15 mouse cellular contexts compared by ENCODE assay signal in genomic region chr15:84891246-84891645, GRCm38 (mm10). TPM values are rescaled to one million over a fixed set of nuclear protein-coding genes. Genes with fewer than 3 reads are reported as not detected.
DNase-seq lines count a peak whose midpoint lies in the region; ATAC-seq lines count a peak whose summit lies in the region.
"Had no signal": no experiment of that assay in that cellular context is flagged by ENCODE, and none has a peak within 500 bp of the region (broad histone marks: within the 10 kb centered on the region; RNA-seq: fewer than 3 reads in every experiment).

No protein-coding gene starts in this region.

- ATAC-seq in midbrain, embryonic 12.5 days (ENCODE audit: low FRiP score, low read depth) = no peak
- ATAC-seq: CD4-positive, CD25-positive, alpha-beta regulatory T cell, adult 4 months had no signal

- H3K4me1 ChIP-seq in midbrain, embryonic 12.5 days = peaks cover 11% of the 10 kb centered on the region
- peaks cover 24% of the 10 kb centered on the region for H3K4me1 ChIP-seq in midbrain, embryonic 10.5 days
- H3K4me1 ChIP-seq: embryonic facial prominence, embryonic 15.5 days; heart, embryonic 12.5 days; heart, embryonic 15.5 days had no signal

- H3K4me2 ChIP-seq in midbrain, embryonic 12.5 days (replicated peaks) = no peak overlapping the region
- H3K4me2 ChIP-seq: embryonic facial prominence, embryonic 12.5 days; embryonic facial prominence, embryonic 15.5 days; heart, embryonic 12.5 days; heart, embryonic 15.5 days; hindbrain, embryonic 14.5 days had no signal

- H3K9me3 ChIP-seq in midbrain, embryonic 12.5 days = peaks cover 4% of the 10 kb centered on the region; the same call in 1 of the 2 replicates
- peaks cover 8% of the 10 kb centered on the region; the same call in 1 of the 2 replicates for H3K9me3 ChIP-seq in midbrain, embryonic 10.5 days (replicated peaks)
- H3K9me3 ChIP-seq: embryonic facial prominence, embryonic 12.5 days; embryonic facial prominence, embryonic 15.5 days; heart, embryonic 12.5 days; heart, embryonic 15.5 days had no signal

- DNase-seq in midbrain, embryonic 10.5 days (ENCODE audit: low spot score) = no peak
- peak; percentile 64 for DNase-seq in retina, embryonic 14.5 days (ENCODE audit: low spot score)
- DNase-seq in retina, postnatal 7 days (ENCODE audit: low read depth, low spot score) = peak; percentile 20
- DNase-seq in urinary bladder, postnatal 36 days (ENCODE audit: low spot score in 2 of 2) = no peak
- DNase-seq in heart, adult 18-20 months = no peak
- DNase-seq: heart, adult 11 months had no signal

- H3K9ac ChIP-seq in midbrain, embryonic 12.5 days (replicated peaks) = 0 out of 2 replicates have a peak overlapping the region, but pooled peaks have one; percentile 11
- H3K9ac ChIP-seq: embryonic facial prominence, embryonic 12.5 days; embryonic facial prominence, embryonic 15.5 days; forebrain, postnatal 0 days; heart, embryonic 12.5 days; heart, embryonic 15.5 days; hindbrain, embryonic 14.5 days had no signal

- no peaks in the 10 kb centered on the region for H3K36me3 ChIP-seq in midbrain, embryonic 12.5 days
- no peaks in the 10 kb centered on the region for H3K36me3 ChIP-seq in midbrain, embryonic 10.5 days
- H3K36me3 ChIP-seq: embryonic facial prominence, embryonic 12.5 days; embryonic facial prominence, embryonic 15.5 days; heart, embryonic 12.5 days; heart, embryonic 15.5 days had no signal

- no peak overlapping the region for H3K27ac ChIP-seq in midbrain, embryonic 12.5 days (replicated peaks)
- H3K27ac ChIP-seq in midbrain, embryonic 10.5 days (replicated peaks) = no peak overlapping the region
- H3K27ac ChIP-seq: embryonic facial prominence, embryonic 12.5 days; embryonic facial prominence, embryonic 15.5 days; gastrocnemius, adult 2 months; heart, embryonic 15.5 days; hindbrain, embryonic 14.5 days had no signal

- H3K4me3 ChIP-seq in midbrain, embryonic 12.5 days = no peak overlapping the region
- H3K4me3 ChIP-seq in midbrain, embryonic 10.5 days = no peak overlapping the region
- H3K4me3 ChIP-seq: embryonic facial prominence, embryonic 12.5 days; embryonic facial prominence, embryonic 15.5 days; gastrocnemius, adult 2 months; heart, embryonic 12.5 days; heart, embryonic 15.5 days had no signal

- 44% methylated on average over 3 of the region's 3 CpGs for WGBS in midbrain, embryonic 12.5 days
- 49% methylated on average over 3 of the region's 3 CpGs for WGBS in midbrain, embryonic 10.5 days

- 0 out of 2 replicates have a peak, but pooled peaks cover 5% of the 10 kb centered on the region for H3K27me3 ChIP-seq in midbrain, embryonic 12.5 days
- peaks cover 12% of the 10 kb centered on the region; the same call in 1 of the 2 replicates for H3K27me3 ChIP-seq in midbrain, embryonic 10.5 days (ENCODE audit: low read depth, poor library complexity, severe bottlenecking)
- H3K27me3 ChIP-seq: embryonic facial prominence, embryonic 12.5 days; embryonic facial prominence, embryonic 15.5 days; heart, embryonic 12.5 days had no signal

RNA-seq across cellular contexts. Expression of gene Gm29666, which starts 28.6 kb away (rescaled TPM):
- 0.75 and 0.97 TPM in 2 replicates for polyA plus RNA-seq in midbrain, embryonic 12.5 days (2016; fragmentation: Nextera tagmentation; extraction: Ambion mirVana)
- 0.96 and 1.1 TPM in 2 replicates for polyA plus RNA-seq in midbrain, embryonic 10.5 days (2016; fragmentation: Nextera tagmentation; extraction: Ambion mirVana)
- total RNA-seq in heart, adult 18-20 months (2021) = under 1 TPM; 0.08 to 0.10 TPM

RNA-seq across cellular contexts. Expression of gene Nup50, which starts 32.0 kb away (rescaled TPM):
- 62.4 and 65.2 TPM in 2 replicates for polyA plus RNA-seq in midbrain, embryonic 12.5 days (2016; fragmentation: Nextera tagmentation; extraction: Ambion mirVana)
- 70.5 and 70.7 TPM in 2 replicates for polyA plus RNA-seq in midbrain, embryonic 10.5 days (2016; fragmentation: Nextera tagmentation; extraction: Ambion mirVana)
- 10 to 100 TPM; 15.5 to 17.7 TPM for total RNA-seq in heart, adult 18-20 months (2021)

RNA-seq across cellular contexts. Expression of gene Phf21b, which starts 35.4 kb away (rescaled TPM):
- polyA plus RNA-seq in midbrain, embryonic 12.5 days (2016; fragmentation: Nextera tagmentation; extraction: Ambion mirVana) = 21.6 and 22.3 TPM in 2 replicates
- polyA plus RNA-seq in midbrain, embryonic 10.5 days (2016; fragmentation: Nextera tagmentation; extraction: Ambion mirVana) = 9.5 and 11.9 TPM in 2 replicates
- 1 to 10 TPM in 1 of 2 experiments, under 1 TPM in 1; 0.92 to 1.9 TPM for total RNA-seq in heart, adult 18-20 months (2021)

Comparison
In these comparisons a context has a peak if more than half of its experiments do, and no peak if none do; other contexts are left out.
1. DNase-seq: peak in retina, embryonic 14.5 days (single experiment) and retina, postnatal 7 days (single experiment); none in midbrain, embryonic 10.5 days (single experiment), urinary bladder, postnatal 36 days (0 of 2) and heart, adult 18-20 months (0 of 2).